Mouse (Mus musculus) gastrocnemius, postnatal 10 days (tissue): ENCODE data around the gene Clptm1. TPM values are rescaled to one million over a fixed set of nuclear protein-coding genes. Genes with fewer than 3 reads are reported as not detected.
A peak's percentile ranks its signal among the peaks of the same experiment; 100 is the strongest.
"Not testable (repeated sequence)": the region's sequence is repeated elsewhere in the genome, so short reads cannot be mapped to it uniquely, and the experiment has no call there.

Experiments
- DNase-seq: peaks from one replicate; pipeline ENCODE4 v3.0.0; 2021; ENCODE audit warnings: mixed read lengths
- total RNA-seq, 2 experiments: library from RNA; stranded (reverse); gene quantifications; 2 replicates each; pipeline ENCODE4 v1.2.3; 2021

The Clptm1 gene
- total RNA-seq, 2 experiments from 2014 or later, result 45.7 to 48.2 TPM

- no peak for DNase-seq
Observed at GRCm38 (mm10) chr7:19691873-19692865, 27.3 kb upstream of the Clptm1 start, which contains the start of gene Apoc1. Gene Apoc1, minus strand, starts transcription at chr7:19692660.

GRCm38 (mm10) chr7:19691434-19691833, 26.6 kb upstream of the Clptm1 start:
- DNase-seq, result no peak

GRCm38 (mm10) chr7:19690845-19691244, 26.0 kb upstream of the Clptm1 start:
- no peak for DNase-seq

- DNase-seq, result no peak
Observed at GRCm38 (mm10) chr7:19688611-19689010, 23.8 kb upstream of the Clptm1 start.

GRCm38 (mm10) chr7:19688101-19688500, 23.3 kb upstream of the Clptm1 start:
- no peak for DNase-seq

- DNase-seq, result not testable (repeated sequence)
Observed at GRCm38 (mm10) chr7:19686927-19687583, 22.2 kb upstream of the Clptm1 start.

GRCm38 (mm10) chr7:19686521-19686920, 21.7 kb upstream of the Clptm1 start:
- no peak for DNase-seq

- DNase-seq, result no peak
Observed at GRCm38 (mm10) chr7:19685374-19685773, 20.5 kb upstream of the Clptm1 start.

GRCm38 (mm10) chr7:19683771-19684201, 19.0 kb upstream of the Clptm1 start:
- no peak for DNase-seq

- DNase-seq, result no peak
Observed at GRCm38 (mm10) chr7:19682979-19683378, 18.1 kb upstream of the Clptm1 start.

GRCm38 (mm10) chr7:19681202-19681694, 16.4 kb upstream of the Clptm1 start, which contains the start of the genes Gm44805 and Apoc4:
Gene Gm44805, minus strand, starts transcription at chr7:19681423.
Gene Apoc4, minus strand, starts transcription at chr7:19681479.
- DNase-seq, result no peak

GRCm38 (mm10) chr7:19680702-19681101, 15.9 kb upstream of the Clptm1 start:
- DNase-seq, result no peak

GRCm38 (mm10) chr7:19678901-19679300, 14.1 kb upstream of the Clptm1 start:
- no peak for DNase-seq

- DNase-seq, result no peak
Observed at GRCm38 (mm10) chr7:19677872-19678271, 13.0 kb upstream of the Clptm1 start, which contains the start of gene Apoc2. Gene Apoc2, minus strand, starts transcription at chr7:19677941.

GRCm38 (mm10) chr7:19676662-19677061, 11.8 kb upstream of the Clptm1 start:
- DNase-seq, result no peak

GRCm38 (mm10) chr7:19675824-19676223, 11.0 kb upstream of the Clptm1 start:
- no peak for DNase-seq

- no peak for DNase-seq
Observed at GRCm38 (mm10) chr7:19673083-19673699, 8.4 kb upstream of the Clptm1 start.

- no peak for DNase-seq
Observed at GRCm38 (mm10) chr7:19671511-19671910, 6.7 kb upstream of the Clptm1 start.

- DNase-seq, result peak; percentile 91
Observed at GRCm38 (mm10) chr7:19668947-19669721, 4.3 kb upstream of the Clptm1 start.

GRCm38 (mm10) chr7:19667434-19667833, 2.6 kb upstream of the Clptm1 start:
- DNase-seq, result no peak

- DNase-seq, result no peak
Observed at GRCm38 (mm10) chr7:19666750-19667149, 1.9 kb upstream of the Clptm1 start.
